Mouse (Mus musculus) MEL-GATA-1-ER (cell line): ENCODE data around the gene Lrp1.

Experiments used
- DNase-seq: peaks from one replicate; pipeline ENCODE4 v3.0.0-alpha.2; 2012; ENCODE audit warnings: low read depth; ENCODE audit errors: extremely low read depth

The Lrp1 gene

GRCm38 (mm10) chr10:127508239-127508638 lies 112.7 kb downstream of the Lrp1 start:
- peak; percentile 68 for DNase-seq

DNA sequence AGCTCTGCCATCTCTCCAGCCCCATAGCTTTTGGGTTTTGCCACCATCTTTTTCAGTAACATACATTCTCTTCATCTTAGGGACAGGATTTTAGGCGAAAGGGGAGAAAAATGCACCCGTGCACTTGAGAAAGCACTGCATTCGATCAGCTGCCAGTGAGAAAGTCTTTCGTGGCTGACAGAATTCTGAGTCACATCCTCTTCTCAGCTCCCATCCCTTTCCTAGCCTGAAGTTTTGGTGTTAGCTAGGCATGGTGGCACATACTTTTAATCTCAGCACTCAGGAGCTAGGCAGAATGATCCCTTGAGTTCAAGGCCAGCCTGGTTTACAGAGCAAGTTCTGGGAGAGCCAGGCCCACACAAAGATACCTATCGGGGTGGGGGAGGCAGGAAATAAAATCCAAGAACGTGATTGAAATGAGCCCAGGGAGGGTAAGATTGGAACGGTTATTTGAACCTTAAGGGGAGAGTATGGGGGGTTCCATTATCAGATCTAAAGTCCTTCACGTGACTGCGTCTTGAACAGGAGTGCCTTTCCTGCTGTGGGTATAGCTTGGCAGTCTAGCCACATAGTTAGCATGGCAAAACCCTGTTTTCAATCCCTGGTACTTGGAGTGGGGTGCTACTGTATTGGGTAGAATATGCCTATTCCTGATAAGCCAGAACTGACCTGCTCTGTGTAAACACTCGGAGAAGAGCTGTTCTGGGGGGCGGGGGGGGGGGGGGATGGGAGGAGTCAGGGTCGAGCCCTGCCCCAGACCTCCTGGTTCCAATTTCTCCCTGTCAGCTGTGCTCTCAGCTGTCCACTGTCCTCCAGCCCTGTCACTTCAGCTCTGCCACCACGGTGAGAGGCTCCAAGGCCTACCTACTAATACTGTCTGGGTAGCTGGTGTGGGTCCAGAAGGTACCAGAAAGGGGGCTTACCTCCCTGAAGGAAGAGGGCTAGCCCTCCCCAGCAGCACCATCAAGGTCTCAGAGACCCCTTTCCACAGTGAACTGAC lies 119.8 kb downstream of the Lrp1 start, which contains the start of gene Stac3:
Gene Stac3, plus strand, starts transcription at position 793 of the 1,000 bp plus-strand sequence.
- DNase-seq = no peak

DNA sequence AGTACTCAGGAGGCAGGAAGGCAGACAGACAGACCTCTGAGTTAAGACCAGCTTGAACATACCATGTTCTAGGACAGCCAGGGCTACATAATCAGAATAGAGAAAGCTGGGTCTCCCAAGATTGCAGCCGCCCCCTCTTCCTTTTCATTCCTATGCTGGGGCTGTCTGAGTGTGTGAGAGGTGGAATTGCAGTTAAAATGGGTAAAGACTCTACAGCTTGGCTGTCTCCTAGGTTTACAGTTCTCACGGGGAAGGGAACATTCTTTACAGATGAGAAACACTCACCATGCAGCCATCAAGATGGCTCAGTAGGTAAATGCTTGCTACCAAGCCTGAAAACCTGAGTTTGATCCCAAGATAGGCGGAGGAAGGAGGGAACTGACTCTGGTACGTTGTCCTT lies 120.9 kb downstream of the Lrp1 start:
- DNase-seq = no peak

DNA sequence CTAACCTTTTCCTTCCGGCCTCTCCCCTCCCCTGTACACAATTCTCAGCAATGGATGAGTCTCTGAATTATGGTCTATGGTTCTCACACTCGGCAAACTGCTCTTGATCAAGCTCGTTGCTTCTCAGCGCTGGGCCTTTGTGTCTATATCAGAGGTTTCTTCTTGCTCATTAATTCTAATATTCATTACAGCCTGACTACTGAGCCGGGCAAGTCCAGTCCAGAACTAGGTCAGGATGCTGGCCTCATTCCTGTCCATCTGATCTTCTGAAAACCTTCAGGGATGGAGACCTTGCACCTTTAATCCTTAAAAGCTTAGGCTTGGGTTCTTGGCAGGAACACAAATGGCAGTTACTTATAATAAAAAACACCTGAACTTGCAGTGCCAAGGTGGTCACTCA lies 121.4 kb downstream of the Lrp1 start:
- no peak for DNase-seq

DNA sequence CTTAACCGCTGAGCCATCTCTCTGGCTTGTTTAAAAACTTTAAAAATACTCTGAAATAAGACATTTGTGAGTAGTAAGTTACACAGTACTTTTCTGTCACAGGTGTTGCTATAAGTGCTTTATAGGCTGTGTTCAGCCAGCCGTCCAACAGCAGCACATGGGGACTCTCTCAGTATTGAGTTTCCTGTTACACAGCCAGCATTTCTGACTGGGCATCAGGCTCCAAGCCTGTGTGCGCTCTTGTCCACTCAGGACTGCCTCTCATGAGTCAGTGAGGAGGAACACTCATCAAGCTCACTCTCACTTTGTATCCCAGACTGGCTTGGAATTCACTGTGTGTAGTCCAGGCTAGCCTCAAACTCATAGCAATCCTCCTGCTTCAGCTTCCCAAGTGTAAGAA lies 124.8 kb downstream of the Lrp1 start:
- no peak for DNase-seq

- DNase-seq = no peak
Measured at GRCm38 (mm10) chr10:127492118-127492517, 128.8 kb downstream of the Lrp1 start.

DNA sequence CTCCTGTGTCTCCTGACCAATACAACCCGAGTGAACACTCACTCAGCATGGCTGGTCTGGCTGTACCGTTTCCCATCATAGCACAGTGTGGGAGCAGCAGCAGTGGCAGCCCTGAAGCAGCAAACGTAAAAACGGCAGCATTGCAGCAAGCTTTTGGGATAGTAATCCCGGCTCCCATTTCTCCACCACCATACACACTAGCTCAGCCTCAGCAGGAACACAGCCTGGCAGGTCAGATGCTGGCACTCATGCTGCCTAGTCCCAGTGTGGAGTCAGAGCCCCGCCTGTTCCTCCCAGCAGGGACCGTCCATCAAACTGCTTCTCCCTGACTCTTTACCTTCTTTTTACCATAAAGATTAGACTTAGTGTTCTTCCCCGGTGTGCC lies 129.8 kb downstream of the Lrp1 start:
- no peak for DNase-seq

DNA sequence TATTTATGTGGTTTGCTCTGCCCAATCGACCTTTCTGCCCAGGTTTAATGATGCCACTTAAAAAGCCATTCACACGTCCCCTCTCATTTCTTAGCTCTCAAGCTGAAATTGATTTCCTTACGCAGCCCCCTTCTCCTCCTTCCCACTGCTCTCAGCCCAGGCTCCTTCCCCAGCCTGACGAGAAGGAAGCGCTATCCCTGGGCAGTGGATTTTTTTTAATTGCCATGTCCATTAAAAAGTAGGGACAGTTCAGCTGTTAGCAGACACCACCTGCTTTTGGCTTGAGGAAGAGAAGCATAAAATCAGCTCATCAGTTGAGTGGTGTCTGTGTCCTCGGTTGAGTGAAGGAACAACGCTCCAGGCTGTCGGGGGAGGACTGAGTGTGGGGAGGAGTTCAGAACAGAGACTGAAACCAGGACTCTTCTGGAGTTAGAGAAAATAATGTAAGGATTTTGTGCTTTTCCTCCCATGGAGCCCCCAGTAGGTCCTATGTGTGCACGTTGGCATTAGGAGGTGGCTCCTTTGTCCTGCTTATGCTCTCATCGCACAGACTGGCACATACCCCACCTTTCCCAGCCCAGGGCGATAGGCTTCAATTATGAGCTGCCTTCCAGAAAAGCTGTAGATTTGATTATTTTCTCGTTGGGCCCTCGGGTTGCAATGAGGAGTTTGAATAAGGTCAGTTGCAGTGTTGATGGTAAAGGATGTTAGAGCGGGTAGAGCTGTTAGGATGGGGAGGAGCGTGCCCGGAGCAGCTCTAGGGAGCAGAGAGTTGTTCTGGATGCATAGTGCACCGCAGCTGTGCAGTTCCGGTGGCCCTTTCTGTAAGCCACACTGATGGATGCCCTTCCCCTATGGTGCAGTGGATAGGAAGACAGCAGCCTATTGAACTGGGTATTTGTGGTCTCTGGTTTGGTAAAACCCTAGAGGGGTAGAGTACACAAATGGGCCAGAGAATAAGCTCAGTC lies 130.5 kb downstream of the Lrp1 start:
- no peak for DNase-seq

GRCm38 (mm10) chr10:127488856-127489255 lies 132.1 kb downstream of the Lrp1 start:
- DNase-seq = no peak
